Mouse (Mus musculus) Patski (cell line): ENCODE data around the gene Ccnb3. TPM values are rescaled to one million over a fixed set of nuclear protein-coding genes. Genes with fewer than 3 reads are reported as not detected.
A peak's percentile ranks its signal among the peaks of the same experiment; 100 is the strongest.
"Not testable (repeated sequence)": the region's sequence is repeated elsewhere in the genome, so short reads cannot be mapped to it uniquely, and the experiment has no call there.

Source experiments
- ATAC-seq: fragments of 100-300 bp; one replicate; pipeline ENCODE4 v1.8.0; 2021
- CTCF ChIA-PET: fragments of 350-600 bp; sonication (Branson Sonifier 250); formaldehyde crosslinking; loops from one replicate; lab custom pipeline; 2022; ENCODE audit warnings: inconsistent platforms; lab: Charles Lee
- POLR2A ChIA-PET: fragments of 350-600 bp; sonication (Branson Sonifier 250); formaldehyde crosslinking; loops from one replicate; lab custom pipeline; 2022; ENCODE audit warnings: antibody characterized with exemption, inconsistent platforms; lab: Charles Lee
- DNase-seq: peaks from one replicate; pipeline ENCODE4 v3.0.0-alpha.2; 2011; ENCODE audit warnings: low read depth, low spot score
- H3K27me3 ChIP-seq: fragments of 371-371 bp; one replicate; pipeline ENCODE4 v1.5.1; 2021
- CTCF ChIP-seq: fragments of 100-300 bp; IDR thresholded peaks from one replicate; pipeline ENCODE4 v1.5.1; 2021
- in situ Hi-C: fragments of 300-500 bp; cut with MboI; formaldehyde crosslinking; loops from 3 replicates; pipeline ENCODE4 v1.11.1; 2018; ENCODE audit warnings: low pct_unique_long_range_greater_than_20kb, mixed read lengths
- polyA plus RNA-seq: library from polyadenylated mRNA; unstranded; gene quantifications from one replicate; pipeline ENCODE4 v1.2.3, GENCODE M21; 2021

Gene Ccnb3
- polyA plus RNA-seq, result 0.01 TPM

- H3K27me3 ChIP-seq, result peaks cover 74% of the 10 kb centered on the region
- DNase-seq (no peak), ATAC-seq (no peak)
- TF ChIP-seq CTCF, result no peak
- ChIA-PET POLR2A (no interaction called here), CTCF (no interaction called here)
- in situ Hi-C loops, result no loop called here
These were observed at the start of gene Ccnb3 for GRCm38 (mm10) chrX:7041519-7041918. TSS of gene Ccnb3 (minus strand) at chrX:7041619.

GRCm38 (mm10) chrX:7090323-7090722 is 48.9 kb upstream of the Ccnb3 start:
- no peak for TF ChIP-seq CTCF
- DNase-seq (no peak), ATAC-seq (no peak)
- POLR2A ChIA-PET, result no interaction called here
- in situ Hi-C loops, result no loop called here
- CTCF ChIA-PET, result no interaction called here
- peaks cover 38% of the 10 kb centered on the region for H3K27me3 ChIP-seq

DNA sequence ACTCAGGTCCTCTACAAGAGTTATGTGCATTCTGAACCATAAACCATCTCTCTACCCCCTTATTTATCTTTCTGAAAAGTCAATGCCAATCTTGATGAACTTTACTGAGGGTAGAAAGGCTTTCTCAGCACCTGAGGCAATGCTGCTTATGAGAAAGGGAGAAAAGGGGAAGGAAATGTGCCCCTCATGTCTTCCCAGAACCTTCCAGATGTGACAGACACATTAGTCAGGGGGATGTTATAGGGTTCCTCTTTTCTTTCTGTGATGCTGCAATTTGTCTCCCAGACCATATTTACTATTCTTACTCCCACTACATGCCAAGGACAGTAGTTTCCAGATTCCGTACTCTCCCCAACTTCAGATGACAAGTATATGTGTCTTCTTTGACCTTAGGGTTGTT is 44.5 kb upstream of the Ccnb3 start:
- DNase-seq, result no peak
- H3K27me3 ChIP-seq, result peaks cover 63% of the 10 kb centered on the region
- ChIA-PET POLR2A (no interaction called here), CTCF (no interaction called here)
- no peak for ATAC-seq
- TF ChIP-seq CTCF, result no peak
- in situ Hi-C loops, result no loop called here

DNA sequence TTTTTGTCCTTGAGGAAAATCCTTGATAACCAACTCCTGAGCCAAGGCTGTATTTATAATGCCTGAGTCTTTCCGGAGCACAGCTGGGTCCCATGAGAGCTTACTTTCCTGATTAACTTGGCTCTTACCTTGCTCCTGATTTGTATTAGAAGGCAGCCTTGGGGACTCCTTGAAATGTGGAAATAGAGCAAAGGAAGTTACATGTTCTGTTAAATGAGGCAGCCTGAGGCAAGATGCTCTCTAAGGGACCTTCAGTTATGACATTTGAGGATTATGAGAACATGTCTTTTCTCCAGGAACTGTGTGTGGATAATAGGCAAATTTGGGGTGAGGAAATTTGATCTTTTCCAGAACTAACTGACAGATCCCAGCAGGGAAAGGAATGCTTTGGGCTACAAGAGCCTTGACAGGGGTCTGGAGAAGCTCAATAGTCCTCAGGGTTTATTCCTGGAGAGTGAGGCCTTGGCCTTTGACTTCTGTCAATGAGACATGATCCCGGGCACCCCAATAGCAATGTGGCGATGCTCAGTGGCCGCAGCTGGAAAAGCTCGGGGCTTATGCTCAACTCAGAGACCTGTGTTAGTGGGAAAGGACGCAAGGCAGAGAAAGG is 38.5 kb upstream of the Ccnb3 start:
- H3K27me3 ChIP-seq, result peaks cover 34% of the 10 kb centered on the region
- DNase-seq (no peak), ATAC-seq (no peak)
- ChIA-PET POLR2A (no interaction called here), CTCF (no interaction called here)
- in situ Hi-C loops, result no loop called here
- TF ChIP-seq CTCF, result no peak

DNA sequence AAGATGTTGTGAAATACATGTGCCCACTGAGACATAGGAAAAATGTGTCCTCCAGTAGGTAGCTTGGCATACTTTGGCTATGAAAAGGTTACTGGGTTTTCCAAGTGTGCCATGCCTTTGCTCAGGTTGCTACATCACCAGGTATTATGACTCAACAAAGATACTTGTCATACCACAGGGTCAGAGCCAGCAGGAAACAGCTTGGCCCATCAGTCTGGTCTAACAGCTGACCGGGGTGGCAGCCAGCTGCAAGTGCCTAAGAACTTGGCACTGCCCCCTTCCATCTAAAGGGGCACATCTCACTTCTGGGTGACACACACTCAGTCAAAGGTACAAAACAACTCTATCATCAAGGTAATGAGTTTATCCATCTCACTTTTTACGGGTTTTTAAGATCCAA is 26.6 kb upstream of the Ccnb3 start:
- ChIA-PET POLR2A (no interaction called here), CTCF (no interaction called here)
- no peak for TF ChIP-seq CTCF
- DNase-seq, result peak; percentile 2
- in situ Hi-C loops, result no loop called here
- ATAC-seq, result peak; percentile 41
- peaks cover 11% of the 10 kb centered on the region for H3K27me3 ChIP-seq

DNA sequence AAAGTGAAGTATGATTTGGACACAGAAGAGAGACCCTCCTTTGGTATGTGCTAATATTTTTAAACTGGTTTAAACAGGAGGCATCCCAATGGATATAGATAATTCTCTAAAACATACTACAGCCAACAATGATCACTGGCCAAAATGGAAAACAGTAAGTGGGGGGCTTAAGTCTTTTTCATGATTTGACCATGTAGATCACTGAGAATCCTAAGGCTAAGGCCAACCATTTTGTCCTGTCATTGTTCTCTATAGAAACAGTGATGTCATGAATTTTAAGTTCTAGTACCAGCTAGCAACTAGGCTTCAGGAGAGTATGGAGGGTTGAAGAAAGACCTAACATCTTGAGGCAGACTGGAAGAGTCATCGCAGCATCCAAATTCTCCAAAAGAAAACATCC is 25.8 kb upstream of the Ccnb3 start, which contains the start of gene Akap4:
Gene Akap4, plus strand, starts transcription at position 301 of the 400 bp plus-strand sequence.
- DNase-seq, result no peak
- in situ Hi-C loops, result no loop called here
- ChIA-PET CTCF (no interaction called here), POLR2A (no interaction called here)
- TF ChIP-seq CTCF, result no peak
- ATAC-seq, result no peak
- peaks cover 11% of the 10 kb centered on the region for H3K27me3 ChIP-seq

GRCm38 (mm10) chrX:7064109-7064508 is 22.7 kb upstream of the Ccnb3 start:
- ATAC-seq, result no peak
- no peak for DNase-seq
- TF ChIP-seq CTCF, result no peak
- H3K27me3 ChIP-seq, result peaks cover 4% of the 10 kb centered on the region
- POLR2A ChIA-PET, result no interaction called here
- in situ Hi-C loops, result no loop called here
- CTCF ChIA-PET, result no interaction called here

- no peak for TF ChIP-seq CTCF
- ATAC-seq (no peak), DNase-seq (no peak)
- in situ Hi-C loops, result no loop called here
- peaks cover 15% of the 10 kb centered on the region for H3K27me3 ChIP-seq
- ChIA-PET CTCF (no interaction called here), POLR2A (no interaction called here)
These were observed 16.2 kb upstream of the Ccnb3 start for GRCm38 (mm10) chrX:7057634-7058033.

- DNase-seq, result no peak
- in situ Hi-C loops, result no loop called here
- CTCF ChIA-PET, result no interaction called here
- POLR2A ChIA-PET, result no interaction called here
- ATAC-seq, result no peak
- H3K27me3 ChIP-seq, result peaks cover 15% of the 10 kb centered on the region
- TF ChIP-seq CTCF, result no peak
These were observed 15.6 kb upstream of the Ccnb3 start for GRCm38 (mm10) chrX:7057056-7057455.

DNA sequence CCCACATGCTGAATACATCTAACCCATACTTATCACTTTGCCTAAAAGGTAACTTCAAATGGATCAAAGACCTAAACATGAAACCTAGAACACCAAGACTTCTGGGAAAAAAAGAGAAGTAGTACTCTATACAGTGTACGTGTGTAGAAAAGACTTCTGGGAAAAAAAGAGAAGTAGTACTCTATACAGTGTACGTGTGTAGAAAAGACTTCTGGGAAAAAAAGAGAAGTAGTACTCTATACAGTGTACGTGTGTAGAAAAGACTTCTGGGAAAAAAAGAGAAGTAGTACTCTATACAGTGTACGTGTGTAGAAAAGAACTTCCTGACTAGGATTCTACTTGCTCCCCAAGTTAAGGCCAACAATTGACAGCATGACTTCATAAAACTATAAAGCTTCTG is 57.5 kb downstream of the Ccnb3 start:
- CTCF ChIA-PET, in situ Hi-C loops, ATAC-seq, POLR2A ChIA-PET, DNase-seq: not testable (repeated sequence)
- H3K27me3 ChIP-seq, result peaks cover 59% of the 10 kb centered on the region

DNA sequence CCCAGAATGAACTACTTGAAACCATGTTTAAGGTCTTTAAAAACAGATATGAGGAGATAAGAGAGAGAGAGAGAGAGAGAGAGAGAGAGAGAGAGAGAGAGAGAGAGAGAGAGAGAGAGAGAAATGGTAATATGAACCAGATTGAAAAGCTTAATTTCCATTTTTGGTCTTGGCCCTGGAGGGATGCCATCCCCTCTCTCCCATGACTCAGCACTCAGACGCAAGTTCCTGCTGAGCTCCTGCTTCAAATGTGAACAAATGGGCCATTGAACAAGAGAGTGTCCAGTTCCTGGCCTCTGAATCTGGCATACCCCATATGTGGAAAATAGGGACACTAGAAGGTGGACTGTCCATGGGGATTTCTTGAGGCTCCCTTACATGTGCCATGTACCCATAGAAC is 69.5 kb downstream of the Ccnb3 start:
- in situ Hi-C loops, result no loop called here
- H3K27me3 ChIP-seq, result no peaks in the 10 kb centered on the region
- TF ChIP-seq CTCF, result no peak
- CTCF ChIA-PET, result no interaction called here
- POLR2A ChIA-PET, result no interaction called here
- ATAC-seq (no peak), DNase-seq (no peak)

- H3K27me3 ChIP-seq, result peaks cover 24% of the 10 kb centered on the region
- no peak for DNase-seq
- no peak for ATAC-seq
- in situ Hi-C loops, result no loop called here
- CTCF ChIA-PET, result no interaction called here
- POLR2A ChIA-PET, result no interaction called here
- TF ChIP-seq CTCF, result no peak
These were observed 72.8 kb downstream of the Ccnb3 start for GRCm38 (mm10) chrX:6968598-6968997.

Other genes with a start within 250 kb of the Ccnb3 start
- gene Akap4, start 25.9 kb upstream of the Ccnb3 start, polyA plus RNA-seq, result not detected